Mouse (Mus musculus) limb, embryonic 14.5 days (tissue): Measurements from ENCODE around the gene Map3k12. TPM values are rescaled to one million over a fixed set of nuclear protein-coding genes. Genes with fewer than 3 reads are reported as not detected.

Experiments used
- ATAC-seq: fragments of 200-750 bp; cut with Nextera tagmentation; 2 replicates; pipeline ENCODE4 v1.8.0; 2017; ENCODE audit warnings: low read depth, moderate number of reproducible peaks, moderate TSS enrichment; ENCODE audit not compliant: low FRiP score
- DNase-seq: peaks from one replicate; pipeline ENCODE4 v3.0.0-alpha.2; 2015; ENCODE audit warnings: low spot score
- H3K27ac ChIP-seq: fragments of 300-500 bp; sonication (generic); replicated peaks from 2 replicates; pipeline ENCODE4 v1.5.1; 2014; ENCODE audit warnings: low read depth, mild to moderate bottlenecking, low read length, moderate library complexity, mixed read lengths
- H3K27me3 ChIP-seq: fragments of 300-500 bp; sonication (generic); 2 replicates; pipeline ENCODE4 v1.6.1; 2014; ENCODE audit warnings: low read length, mixed read lengths; ENCODE audit not compliant: control insufficient read depth, insufficient read depth
- H3K36me3 ChIP-seq: fragments of 300-500 bp; sonication (generic); 2 replicates; pipeline ENCODE4 v1.6.1; 2014; ENCODE audit warnings: mild to moderate bottlenecking, low read length, moderate library complexity, mixed read lengths; ENCODE audit not compliant: control insufficient read depth, insufficient read depth
- H3K4me1 ChIP-seq: fragments of 300-500 bp; sonication (generic); 2 replicates; pipeline ENCODE4 v1.6.1; 2014; ENCODE audit warnings: antibody characterized with exemption, low read length, mixed read lengths; ENCODE audit not compliant: control insufficient read depth, insufficient read depth
- H3K4me2 ChIP-seq: fragments of 300-500 bp; sonication (generic); replicated peaks from 2 replicates; pipeline ENCODE4 v1.6.1; 2014; ENCODE audit warnings: low read depth, mild to moderate bottlenecking, low read length, moderate library complexity; ENCODE audit not compliant: severe bottlenecking
- H3K4me3 ChIP-seq: fragments of 300-500 bp; sonication (generic); replicated peaks from 2 replicates; pipeline ENCODE4 v1.5.1; 2014; ENCODE audit warnings: low read length
- H3K9ac ChIP-seq: fragments of 300-500 bp; sonication (generic); 2 replicates; pipeline ENCODE4 v1.6.1; 2014; ENCODE audit warnings: mild to moderate bottlenecking, low read depth, low read length, moderate library complexity; ENCODE audit not compliant: severe bottlenecking
- H3K9me3 ChIP-seq: fragments of 300-500 bp; sonication (generic); 2 replicates; pipeline ENCODE4 v1.6.1; 2016; ENCODE audit warnings: low read length; ENCODE audit not compliant: control insufficient read depth
- POLR2A ChIP-seq: fragments of 200-500 bp; IDR thresholded peaks from 2 replicates; pipeline ENCODE4 v1.8.0; 2012; ENCODE audit warnings: inconsistent platforms, mild to moderate bottlenecking, moderate library complexity, borderline replicate concordance; ENCODE audit not compliant: insufficient read depth, insufficient read length; ENCODE audit errors: extremely low read depth
- WGBS: fragments of 180-500 bp; shearing (Covaris S2); extraction: QIAGEN DNeasy Blood & Tissue Kit; methylation state at CpG from one replicate; pipeline ENCODE4 v1.1.7; 2014; 5-methylcytosine and 5-hydroxymethylcytosine counted together
- polyA plus RNA-seq, 2 experiments: library from polyadenylated mRNA; depleted of rRNA in 1 of 2; stranded (reverse) in 1 of 2; unstranded in 1 of 2; fragments of >200 nt; fragmentation: Nextera tagmentation in 1 of 2; extraction: Ambion mirVana in 1 of 2; gene quantifications; 2 replicates each; pipeline versions ENCODE4 v1.2.1 to v1.2.3; 2012 to 2014

The Map3k12 gene
- polyA plus RNA-seq, 2 experiments, result 15.8 to 36.3 TPM

DNA sequence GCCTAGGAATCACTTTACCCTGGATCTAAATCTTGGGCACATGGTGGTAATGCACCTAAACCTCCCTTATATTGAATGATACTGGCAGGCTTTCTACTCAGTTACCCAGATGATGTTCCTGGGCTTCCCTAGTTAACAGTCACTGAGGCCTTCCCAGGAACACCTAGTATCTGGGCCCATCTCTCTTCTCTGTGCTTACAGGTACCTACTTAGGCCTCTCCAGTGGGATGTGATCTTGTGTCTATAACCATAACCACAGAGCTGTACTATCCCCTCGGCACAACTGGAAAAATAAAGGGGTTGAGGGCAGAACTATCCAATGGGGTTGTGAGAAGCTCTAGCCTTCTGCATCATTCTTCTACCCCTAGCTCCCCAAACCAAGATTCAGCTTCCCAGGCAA, 10.0 kb downstream of the Map3k12 start:
- peaks cover 17% of the 10 kb centered on the region for H3K4me1 ChIP-seq
- H3K36me3 ChIP-seq, result peaks cover 45% of the 10 kb centered on the region
- no peak for TF ChIP-seq POLR2A
- DNase-seq (no peak), ATAC-seq (no peak)
- 93% methylated on average over 1 of the region's 1 CpGs for WGBS
- no peak overlapping the region for H3K9ac ChIP-seq
- no peak overlapping the region for H3K4me3 ChIP-seq
- H3K27ac ChIP-seq, result no peak overlapping the region
- no peaks in the 10 kb centered on the region for H3K27me3 ChIP-seq
- no peaks in the 10 kb centered on the region for H3K9me3 ChIP-seq
- H3K4me2 ChIP-seq, result no peak overlapping the region

DNA sequence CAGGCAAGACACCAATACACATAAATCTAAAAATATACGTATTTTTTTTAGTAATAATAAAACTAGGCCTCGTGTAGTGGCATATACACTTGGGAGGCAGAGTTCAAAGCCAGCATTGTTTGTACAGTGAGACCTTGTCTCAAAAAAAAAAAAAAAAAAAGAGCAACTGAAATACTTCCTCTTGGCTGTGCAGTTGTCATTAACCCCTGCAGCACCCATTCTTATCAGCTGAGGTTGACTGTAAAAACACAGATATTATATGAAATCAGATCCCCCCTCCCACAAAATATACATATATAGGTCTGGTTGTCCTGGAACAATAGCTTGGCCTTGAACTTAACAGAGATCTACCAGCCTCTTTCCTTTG, 10.4 kb downstream of the Map3k12 start:
- Histone ChIP-seq H3K9me3 (no peaks in the 10 kb centered on the region), H3K27me3 (no peaks in the 10 kb centered on the region), H3K4me2 (no peak overlapping the region), H3K27ac (no peak overlapping the region), H3K9ac (no peak overlapping the region), H3K4me1 (peaks cover 13% of the 10 kb centered on the region), H3K36me3 (peaks cover 50% of the 10 kb centered on the region), H3K4me3 (no peak overlapping the region)
- ATAC-seq (no peak), DNase-seq (no peak)
- WGBS, result 54% methylated on average over 2 of the region's 2 CpGs
- TF ChIP-seq POLR2A, result no peak

DNA sequence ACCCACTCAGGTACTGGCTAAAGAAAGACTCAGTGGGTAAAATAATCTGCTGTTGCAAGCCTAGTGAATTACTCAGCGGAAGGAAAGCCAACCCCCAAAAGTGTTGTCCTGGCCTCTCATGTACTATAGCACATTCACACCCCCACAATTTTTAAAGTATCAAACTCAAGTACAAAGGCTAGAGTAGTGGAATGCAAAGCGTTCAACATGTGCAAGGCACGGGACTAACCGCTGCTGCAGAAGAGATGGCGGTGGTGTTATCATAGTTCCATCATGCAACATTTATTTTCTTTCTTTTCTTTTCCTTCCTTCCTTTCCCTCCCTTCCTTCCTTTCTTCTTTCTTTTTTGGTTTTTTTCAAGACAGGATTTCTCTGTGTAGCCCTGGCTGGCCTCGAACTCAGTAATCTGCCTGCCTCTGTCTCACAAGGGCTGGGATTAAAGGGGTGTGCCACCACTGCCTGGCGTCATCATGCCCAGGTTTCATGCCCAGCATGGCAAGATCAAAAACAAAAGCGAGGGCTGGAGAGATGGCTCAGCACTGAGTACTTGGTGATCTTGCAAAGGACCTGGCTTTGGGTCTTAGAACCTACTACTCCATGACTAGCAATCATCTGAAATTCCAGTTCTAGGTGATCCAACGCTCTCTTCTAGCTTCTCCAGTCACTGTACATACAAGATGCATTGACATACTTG, 10.9 kb downstream of the Map3k12 start:
- Histone ChIP-seq H3K27me3 (no peaks in the 10 kb centered on the region), H3K4me2 (no peak overlapping the region), H3K4me1 (peaks cover 8% of the 10 kb centered on the region), H3K9me3 (no peaks in the 10 kb centered on the region), H3K27ac (no peak overlapping the region), H3K36me3 (peaks cover 55% of the 10 kb centered on the region), H3K9ac (no peak overlapping the region), H3K4me3 (no peak overlapping the region)
- 85% methylated on average over 9 of the region's 9 CpGs for WGBS
- no peak for TF ChIP-seq POLR2A
- ATAC-seq, result no peak
- DNase-seq, result no peak

DNA sequence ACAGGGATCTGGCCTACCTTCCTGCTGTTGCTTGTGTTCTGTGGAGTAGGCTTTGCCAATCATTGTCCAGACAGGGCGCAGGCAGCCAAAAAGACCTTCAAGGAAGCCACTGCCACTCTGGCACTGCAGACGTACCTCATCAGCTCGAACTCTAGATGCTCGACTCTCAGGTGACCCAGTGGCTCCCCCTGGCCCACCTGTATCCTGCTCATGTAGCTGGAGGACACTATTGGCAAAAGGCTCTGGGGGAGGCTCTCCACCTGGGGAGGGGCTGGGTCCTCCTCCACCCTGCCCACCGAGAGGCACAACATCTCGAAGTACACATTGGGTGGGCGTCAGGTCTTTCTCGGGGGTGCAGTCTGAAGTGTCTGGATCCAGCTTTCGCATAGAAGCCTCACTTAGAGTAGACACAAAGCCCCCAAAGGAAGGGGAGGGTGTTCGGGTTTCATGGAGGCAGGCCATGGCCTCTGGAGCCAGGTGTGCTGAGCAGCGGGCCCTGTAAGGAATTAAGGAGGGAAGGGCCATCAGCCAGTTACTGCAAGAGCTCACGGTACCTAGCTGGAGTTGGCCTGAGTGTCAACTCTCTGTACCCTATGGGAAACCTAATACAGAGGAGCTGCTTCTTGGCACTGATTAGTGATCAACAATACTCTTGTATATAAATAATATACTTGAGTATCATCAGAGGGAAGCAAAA, 11.6 kb downstream of the Map3k12 start:
- no peak overlapping the region for H3K4me3 ChIP-seq
- H3K27ac ChIP-seq, result no peak overlapping the region
- no peak for DNase-seq
- TF ChIP-seq POLR2A, result no peak
- 75% methylated on average over 12 of the region's 12 CpGs for WGBS
- no peak for ATAC-seq
- H3K4me1 ChIP-seq, result peaks cover 6% of the 10 kb centered on the region; the same call in 1 of the 2 replicates
- no peaks in the 10 kb centered on the region for H3K27me3 ChIP-seq
- no peaks in the 10 kb centered on the region for H3K9me3 ChIP-seq
- H3K4me2 ChIP-seq, result no peak overlapping the region
- H3K36me3 ChIP-seq, result peaks cover 62% of the 10 kb centered on the region
- H3K9ac ChIP-seq, result no peak overlapping the region

DNA sequence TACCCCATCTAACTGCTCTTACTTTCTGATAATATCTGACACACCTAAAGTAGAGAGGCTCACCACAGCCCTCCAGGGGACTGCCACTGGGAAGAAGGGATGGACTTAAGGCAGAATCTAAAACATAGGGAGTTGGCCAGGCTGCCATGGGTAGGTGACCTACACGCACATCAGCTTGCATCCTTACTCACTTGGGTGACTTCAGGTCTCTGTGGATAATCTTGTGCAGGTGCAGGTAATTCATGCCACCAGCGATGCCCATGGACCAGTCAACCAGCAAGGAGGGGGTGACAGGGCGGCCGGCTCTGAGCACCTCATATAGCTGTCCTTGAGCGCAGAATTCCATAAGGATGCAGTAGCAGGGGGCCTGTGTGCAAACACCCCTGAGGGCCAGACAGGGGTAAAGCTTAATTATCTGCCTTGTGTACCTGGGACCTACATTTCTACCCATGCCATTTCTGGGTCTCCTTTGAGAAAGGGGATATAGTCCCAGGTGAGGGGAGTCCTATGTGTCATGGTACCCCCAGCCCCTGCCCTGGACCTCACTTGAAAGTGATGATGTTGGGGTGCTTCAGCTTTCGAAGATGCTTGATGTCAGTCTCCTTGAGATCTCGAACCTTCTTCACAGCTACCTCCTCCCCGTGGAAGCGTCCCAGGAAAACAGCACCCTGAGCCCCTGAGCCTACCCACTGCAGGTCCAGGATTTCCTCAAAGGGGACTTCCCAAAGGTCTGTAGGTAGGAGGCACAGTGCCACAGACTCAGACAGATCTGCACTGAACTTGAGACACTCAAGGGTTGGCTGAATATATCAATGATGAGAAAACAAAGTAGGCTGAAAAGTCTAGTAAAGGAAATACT, 12.7 kb downstream of the Map3k12 start:
- no peaks in the 10 kb centered on the region for H3K27me3 ChIP-seq

More for the DNA sequence above, 12.7 kb downstream of the Map3k12 start:
- Histone ChIP-seq H3K9me3 (no peaks in the 10 kb centered on the region), H3K4me1 (no peaks in the 10 kb centered on the region), H3K4me3 (no peak overlapping the region), H3K9ac (no peak overlapping the region), H3K4me2 (no peak overlapping the region), H3K36me3 (peaks cover 73% of the 10 kb centered on the region), H3K27ac (no peak overlapping the region)
- ATAC-seq (no peak), DNase-seq (no peak)
- TF ChIP-seq POLR2A, result no peak
- 85% methylated on average over 9 of the region's 9 CpGs for WGBS
